Mouse (Mus musculus) cerebellum, adult 18-20 months (tissue): ENCODE results near the gene Racgap1.
A peak's percentile ranks its signal among the peaks of the same experiment; 100 is the strongest.

Experiments used
- DNase-seq, 2 experiments: peaks; one replicate each; pipeline ENCODE4 v3.0.0; 2021

Racgap1 gene

DNA sequence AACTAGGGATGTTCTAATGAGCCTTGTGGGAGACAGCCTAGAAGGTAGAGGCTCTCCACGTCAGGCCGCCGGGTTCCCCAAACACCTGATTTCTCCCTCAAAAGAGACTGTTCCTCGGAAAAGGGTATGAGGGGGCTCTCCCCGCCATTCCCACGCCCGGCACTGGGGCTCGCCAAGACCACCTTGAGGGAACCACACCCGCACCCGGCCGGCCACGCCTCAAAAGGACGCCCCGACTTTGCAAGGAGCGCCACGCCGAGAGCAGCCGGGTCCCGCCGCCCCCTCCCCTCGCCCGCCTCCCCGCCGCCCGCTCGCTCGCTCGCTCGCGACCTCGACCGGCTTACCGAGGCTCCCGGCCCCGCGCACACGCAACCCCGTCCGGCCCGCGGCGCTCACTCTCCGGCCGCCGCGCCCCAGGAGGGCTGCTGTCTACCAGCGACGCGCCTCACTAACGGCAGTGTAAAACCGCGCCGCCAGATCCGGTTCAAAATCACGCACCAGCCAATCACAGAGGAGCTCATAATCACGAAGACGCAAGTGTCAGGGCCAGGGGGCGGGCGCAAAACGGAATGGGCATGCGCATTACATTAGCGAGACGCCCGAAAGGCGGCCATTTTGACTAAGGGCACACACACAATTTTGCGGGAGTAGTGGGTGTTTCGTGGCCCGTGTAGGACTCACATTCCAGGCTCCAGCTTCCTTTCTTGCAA, at the start of gene Racgap1:
Gene Racgap1 (minus strand): TSS at position 494 of the 710 bp plus-strand sequence.
- DNase-seq, result peak; percentile 97

GRCm38 (mm10) chr15:99700219-99701106, 49.0 kb upstream of the Racgap1 start:
- DNase-seq, result no peak

- DNase-seq, result no peak
Observed at GRCm38 (mm10) chr15:99699715-99700114, 48.3 kb upstream of the Racgap1 start.

GRCm38 (mm10) chr15:99698533-99699085, 47.2 kb upstream of the Racgap1 start:
- DNase-seq, result no peak

DNA sequence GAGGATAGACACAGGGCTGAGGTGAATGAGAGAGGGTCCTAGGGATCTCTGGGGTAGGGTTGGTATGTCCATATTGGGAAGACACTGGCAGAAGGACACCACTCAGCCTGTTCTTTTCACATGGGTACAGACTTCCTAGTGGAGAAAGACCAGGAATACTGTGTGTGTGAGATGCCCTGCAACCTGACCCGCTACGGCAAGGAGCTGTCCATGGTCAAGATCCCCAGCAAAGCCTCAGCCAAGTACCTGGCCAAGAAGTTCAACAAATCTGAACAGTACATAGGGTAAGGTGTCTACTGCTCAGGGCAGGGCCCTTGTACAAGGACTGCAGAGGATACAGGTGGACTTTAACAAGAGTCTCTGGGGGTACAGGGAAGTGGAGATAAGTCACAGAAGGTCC, 45.9 kb upstream of the Racgap1 start:
- DNase-seq, result no peak

GRCm38 (mm10) chr15:99691976-99692375, 40.5 kb upstream of the Racgap1 start:
- peak in 1 of 2 experiments; percentile 37 for DNase-seq

- no peak for DNase-seq
Observed at GRCm38 (mm10) chr15:99690924-99691323, 39.5 kb upstream of the Racgap1 start.

- peak; percentile 75 to 78 for DNase-seq
Observed at GRCm38 (mm10) chr15:99688712-99689111, 37.3 kb upstream of the Racgap1 start.

DNA sequence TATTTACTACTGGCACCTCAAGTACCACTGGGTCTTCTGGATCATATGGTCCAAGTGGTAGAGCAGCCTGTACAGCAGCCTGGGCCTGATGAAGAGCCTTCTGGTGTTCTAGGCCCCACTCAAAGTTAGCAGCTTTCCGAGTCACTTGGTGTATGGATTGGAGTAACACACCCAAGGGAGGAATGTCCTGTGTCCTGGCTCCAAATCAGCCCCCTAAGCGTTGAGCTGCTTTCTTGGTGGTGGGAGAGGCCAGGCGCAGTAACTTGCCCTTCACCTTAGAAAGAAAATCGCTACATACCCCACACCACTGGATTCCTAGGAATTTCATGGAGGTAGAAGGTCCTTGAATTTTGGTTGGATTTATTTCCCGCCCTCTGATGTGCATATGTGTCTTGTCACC, 32.7 kb upstream of the Racgap1 start:
- DNase-seq, result no peak

DNA sequence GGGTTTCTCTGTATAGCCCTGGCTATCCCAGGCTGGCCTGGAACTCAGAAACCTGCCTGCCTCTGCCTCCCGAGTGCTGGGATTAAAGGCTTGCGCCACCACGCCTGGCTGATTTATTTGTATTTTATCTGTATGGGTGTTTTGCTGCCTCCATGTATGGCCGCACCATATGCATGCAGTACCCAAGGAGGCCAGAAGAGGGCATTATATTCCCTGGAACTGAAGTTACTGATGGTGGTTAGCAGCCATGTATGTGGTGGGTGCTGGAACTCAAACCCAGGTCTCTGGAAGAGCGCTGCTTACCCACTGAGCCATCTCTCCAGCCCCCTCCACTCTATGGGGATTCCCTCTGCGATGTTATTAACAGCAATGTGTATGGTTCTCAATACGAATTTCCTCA, 31.4 kb upstream of the Racgap1 start:
- DNase-seq, result peak in 1 of 2 experiments; percentile 40

- DNase-seq, result no peak
Observed at GRCm38 (mm10) chr15:99679008-99679407, 27.6 kb upstream of the Racgap1 start.

DNA sequence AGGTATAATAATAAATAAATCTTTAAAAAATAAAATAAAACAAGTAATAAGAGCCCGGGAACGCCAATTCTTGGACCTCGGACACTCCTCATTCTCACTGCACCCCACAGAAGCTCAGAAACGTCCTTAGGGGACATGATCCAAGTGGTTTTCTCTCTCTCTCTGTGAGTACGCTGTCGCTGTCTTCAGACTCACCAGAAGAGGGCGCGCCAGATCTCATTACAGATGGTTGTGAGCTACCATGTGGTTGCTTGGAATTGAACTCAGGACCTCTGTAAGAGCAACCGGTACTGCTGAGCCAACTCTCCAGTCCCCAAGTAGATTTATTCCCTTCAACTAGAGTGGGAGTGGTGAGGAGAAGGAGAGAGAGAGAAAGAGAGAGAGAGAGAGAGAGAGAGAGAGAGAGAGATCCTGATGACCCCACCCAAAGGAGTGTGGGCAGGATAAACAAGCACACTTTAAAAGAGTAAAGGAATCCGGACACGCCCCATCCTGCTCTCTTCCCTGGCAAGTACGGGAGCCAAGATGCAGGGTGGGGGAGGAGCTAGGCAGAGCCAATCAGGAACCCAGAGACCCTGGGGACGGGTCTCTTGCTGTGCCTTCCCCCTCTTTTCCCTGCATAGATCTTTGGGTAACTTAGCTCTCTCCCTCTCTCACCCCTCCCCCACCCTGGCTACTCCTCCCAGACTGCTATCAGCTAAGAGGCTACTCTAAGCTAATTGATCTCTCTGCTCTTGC, 26.8 kb upstream of the Racgap1 start:
- DNase-seq, result peak; percentile 52 to 65

- no peak for DNase-seq
Observed at GRCm38 (mm10) chr15:99677089-99677488, 25.6 kb upstream of the Racgap1 start.

DNA sequence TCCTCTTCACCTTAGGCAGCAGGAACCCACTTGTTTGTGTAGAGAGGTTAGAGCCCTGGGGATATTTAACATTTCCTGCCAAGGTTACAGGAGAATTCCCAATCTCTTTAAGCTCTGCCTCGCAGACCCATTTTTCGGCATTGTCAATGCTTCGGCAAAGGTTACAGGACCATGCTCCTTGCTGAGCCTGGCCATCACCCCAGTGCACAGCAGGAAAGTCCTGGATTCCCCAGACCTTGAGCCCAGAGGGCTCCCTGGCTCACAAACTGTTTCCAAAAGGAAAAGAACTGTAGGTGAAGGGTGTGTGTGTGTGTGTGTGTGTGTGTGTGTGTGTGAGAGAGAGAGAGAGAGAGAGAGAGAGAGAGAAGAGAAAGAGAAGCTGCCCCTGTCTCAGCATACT, 23.4 kb upstream of the Racgap1 start:
- peak; percentile 55 to 60 for DNase-seq

- peak; percentile 45 to 54 for DNase-seq
Observed at GRCm38 (mm10) chr15:99671783-99672182, 20.3 kb upstream of the Racgap1 start.

DNA sequence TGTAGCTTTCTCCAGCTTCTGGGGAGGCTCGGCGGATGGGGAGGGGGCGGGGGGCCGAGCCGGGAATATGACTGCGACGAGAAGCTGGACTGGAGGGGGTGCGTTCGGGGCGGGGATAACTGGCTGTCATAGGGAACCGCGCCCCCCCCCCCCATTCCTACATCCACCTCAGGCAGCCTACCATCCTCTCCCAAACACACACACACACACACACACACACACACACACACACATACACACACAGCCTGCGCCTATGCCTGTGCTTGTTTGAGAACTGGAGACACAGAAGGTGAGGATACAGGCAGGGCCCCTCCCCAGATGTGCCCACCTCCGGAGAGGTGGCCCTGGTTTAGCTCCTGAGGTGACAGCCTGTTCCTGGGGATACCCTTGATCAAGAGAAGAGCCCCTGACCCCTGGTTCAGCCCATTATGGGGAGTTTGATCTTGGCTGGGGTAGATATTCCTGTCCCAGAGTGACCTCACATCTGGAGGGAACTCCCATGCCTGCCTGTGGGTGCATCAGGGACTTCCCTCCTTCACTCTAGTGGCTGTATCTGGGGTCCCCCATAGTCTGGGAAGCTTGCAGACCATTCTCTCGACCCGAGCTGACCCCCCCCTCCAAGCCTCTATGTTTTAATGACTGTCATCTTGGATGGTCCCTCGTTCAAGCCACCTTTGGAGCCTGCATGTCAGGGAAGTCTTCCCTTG, 19.7 kb upstream of the Racgap1 start:
- peak in 1 of 2 experiments; percentile 48 for DNase-seq

GRCm38 (mm10) chr15:99670154-99670821, 18.8 kb upstream of the Racgap1 start, which contains the start of gene Asic1:
Asic1 (plus strand) TSS chr15:99670368.
- DNase-seq, result peak; percentile 84 to 87

DNA sequence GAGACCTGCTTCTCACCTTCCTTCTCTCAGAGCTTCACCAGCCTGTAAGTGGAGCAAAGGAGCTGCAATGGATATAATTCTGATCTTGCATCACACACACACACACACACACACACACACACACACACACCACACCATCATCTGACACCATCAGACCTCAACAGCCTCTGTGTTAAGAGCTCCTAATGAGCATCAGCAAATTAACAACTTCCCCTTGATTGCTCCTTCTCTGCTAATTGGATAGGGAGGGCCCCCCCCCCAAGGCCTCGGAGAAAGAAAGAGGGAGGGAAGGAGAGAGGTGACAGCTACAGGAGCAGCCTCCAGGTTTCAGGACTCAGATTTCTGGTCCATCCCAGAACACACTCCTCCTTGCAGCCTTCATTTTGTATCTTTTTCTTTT, 17.9 kb upstream of the Racgap1 start:
- no peak for DNase-seq

DNA sequence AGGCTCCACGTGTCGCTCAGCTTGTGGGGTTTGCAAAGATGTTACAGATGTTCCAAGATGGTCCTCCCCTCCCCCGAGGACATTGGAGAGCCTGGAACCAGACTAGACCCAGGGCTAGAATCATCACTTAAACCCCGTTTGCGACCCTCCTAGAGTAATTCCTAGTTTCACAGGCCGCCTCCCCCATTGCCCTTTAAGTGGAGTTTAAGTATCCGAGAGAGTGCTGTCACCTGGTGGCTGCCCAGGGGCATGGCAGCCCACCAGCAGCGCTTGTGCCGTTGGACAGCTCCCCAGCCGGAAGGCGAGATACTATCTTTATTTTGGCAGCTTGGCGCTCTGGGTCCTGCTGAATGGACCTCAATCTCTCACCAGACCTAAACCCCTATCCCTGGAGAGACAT, 17.4 kb upstream of the Racgap1 start:
- DNase-seq, result peak; percentile 85 to 88

DNA sequence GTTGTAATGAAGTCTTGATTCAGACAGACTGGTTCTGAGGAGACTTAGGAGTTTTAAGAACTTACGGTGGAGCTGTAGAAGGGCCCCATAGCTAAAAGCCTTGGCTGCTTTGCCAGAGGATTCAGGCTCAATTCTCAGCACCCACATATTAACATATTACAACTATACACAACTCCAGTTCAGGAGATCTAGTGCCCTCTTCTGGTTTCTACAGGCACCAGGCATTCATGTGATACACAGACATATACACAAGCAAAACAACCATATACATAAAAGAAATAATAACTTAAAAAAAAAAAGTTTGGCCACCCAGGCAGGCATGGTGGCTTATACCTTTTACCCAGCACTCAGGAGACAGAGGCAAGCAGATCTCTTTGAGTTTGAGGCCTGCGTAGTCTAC, 16.1 kb upstream of the Racgap1 start:
- DNase-seq, result no peak

DNA sequence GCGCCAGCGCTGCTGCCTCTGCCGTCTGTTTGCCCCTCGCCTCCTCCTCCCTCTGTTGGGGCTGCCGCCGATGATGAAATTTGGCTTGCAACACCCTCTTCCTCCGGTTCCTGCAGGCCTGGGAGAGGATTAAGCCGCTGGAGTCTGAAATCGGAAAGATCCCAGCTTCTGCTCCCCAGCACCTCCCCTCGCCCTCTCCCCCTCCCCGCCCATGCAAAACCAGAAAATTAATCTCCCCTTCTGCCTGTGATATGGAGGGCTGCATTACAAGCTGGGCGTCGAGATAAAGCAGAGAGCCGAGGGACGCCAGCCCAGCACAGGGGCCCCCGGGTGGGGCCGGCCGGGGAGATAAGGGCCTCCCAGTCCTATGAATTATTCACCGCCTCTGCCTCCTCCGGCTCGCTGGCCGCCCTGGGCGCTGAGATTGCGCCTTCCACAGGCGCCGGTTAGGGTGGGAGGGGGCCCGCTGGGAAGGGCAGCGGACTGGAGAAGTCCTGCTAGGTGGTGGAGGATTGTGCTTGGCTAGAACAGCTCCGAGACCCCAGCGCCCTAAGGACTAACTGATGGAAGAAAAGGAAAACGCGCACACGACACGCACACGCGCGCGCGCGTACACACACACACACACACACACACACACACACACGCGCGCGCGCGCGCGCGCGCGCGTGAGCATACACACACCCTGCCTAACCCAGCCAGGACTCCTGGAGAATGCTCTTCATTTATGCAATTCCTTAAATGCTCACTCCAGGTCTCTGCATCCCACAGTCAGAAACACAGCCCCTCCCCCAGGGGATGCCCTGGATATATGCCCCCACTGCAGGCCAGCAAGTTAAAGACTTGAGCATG, 13.4 kb upstream of the Racgap1 start:
- DNase-seq, result peak; percentile 63 to 69
